Mouse (Mus musculus) ovary, postnatal 14 days (tissue): ENCODE results near the gene Adgrf3.

Source experiments
- DNase-seq: peaks from one replicate; pipeline ENCODE4 v3.0.0; 2022; ENCODE audit warnings: low spot score

The Adgrf3 gene

DNA sequence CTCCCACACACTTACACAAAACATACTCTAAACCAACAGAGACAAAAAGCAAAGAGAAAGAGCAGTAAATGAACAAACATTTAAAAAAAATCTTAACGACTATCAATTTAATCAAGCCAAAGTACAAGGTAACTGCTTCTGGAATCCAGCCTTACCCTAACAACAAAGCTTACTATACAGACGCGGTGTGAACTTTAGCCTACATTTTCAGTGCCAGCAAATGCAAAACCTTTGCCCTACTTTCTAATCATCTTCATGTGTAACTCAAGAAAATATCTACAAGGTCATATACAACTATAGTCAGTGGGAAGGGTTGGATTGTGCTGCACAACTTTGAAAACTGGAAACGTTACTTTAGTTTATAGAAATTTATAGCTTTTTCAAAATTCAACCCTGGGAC, 53.5 kb downstream of the Adgrf3 start:
- DNase-seq: no peak

- DNase-seq: no peak
Measured at GRCm38 (mm10) chr5:30148133-30148920, 57.2 kb downstream of the Adgrf3 start.

DNA sequence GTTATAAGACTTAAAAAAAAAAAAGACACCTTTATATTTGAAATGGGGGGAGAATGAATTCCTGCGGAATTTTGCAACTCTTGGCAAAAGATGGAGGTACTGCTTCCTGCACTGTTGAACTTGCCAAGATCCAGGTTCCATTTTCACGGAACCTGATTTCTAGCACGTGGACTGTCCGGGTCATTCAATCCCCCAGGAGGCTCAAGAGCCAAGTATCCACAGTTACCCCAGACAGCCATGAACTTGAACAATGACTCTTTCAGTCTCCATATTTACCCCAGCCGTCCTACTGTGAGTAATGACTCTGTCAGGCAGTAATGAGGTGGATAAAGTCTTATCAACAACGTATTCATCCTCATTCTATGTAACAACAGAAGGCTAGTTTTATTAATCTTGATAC, 59.0 kb downstream of the Adgrf3 start:
- no peak for DNase-seq
